Mouse (Mus musculus) embryo, embryonic 11 days (tissue): ENCODE measurements around the gene Mgea5.

Source experiments
- DNase-seq: peaks from one replicate; pipeline ENCODE4 v3.0.0-alpha.2; 2015

Gene Mgea5

DNA sequence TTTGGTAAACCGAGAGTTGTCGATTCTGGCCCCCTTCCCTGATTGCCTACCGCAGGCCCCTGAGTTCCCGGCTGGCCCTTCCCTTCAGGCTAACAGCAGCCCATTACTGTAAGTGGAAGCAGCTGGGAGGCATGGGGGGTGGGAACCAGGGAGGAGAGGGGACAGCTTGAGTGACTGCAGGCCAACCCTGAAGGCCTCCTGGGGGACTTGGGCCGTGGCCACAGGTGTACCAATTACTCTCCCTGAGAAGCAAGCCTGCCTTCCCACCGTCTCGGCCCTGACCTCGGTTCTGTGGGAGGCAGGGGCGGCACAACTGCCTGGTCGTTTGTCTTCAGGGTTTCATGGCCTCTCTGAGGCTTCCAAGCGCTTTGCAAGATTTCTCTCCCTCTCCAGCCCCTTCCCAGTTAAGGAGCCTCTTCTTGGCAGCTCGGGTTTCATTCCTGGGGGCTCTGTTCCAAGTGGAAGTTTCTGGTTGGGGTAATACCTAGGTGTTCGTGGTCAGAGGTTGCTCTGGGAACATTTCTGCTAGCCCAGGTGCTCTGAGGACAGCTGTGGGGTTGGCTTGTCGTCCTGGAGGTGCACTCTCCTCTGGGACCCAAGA lies 57.9 kb downstream of the Mgea5 start:
- peak; percentile 67 for DNase-seq

DNA sequence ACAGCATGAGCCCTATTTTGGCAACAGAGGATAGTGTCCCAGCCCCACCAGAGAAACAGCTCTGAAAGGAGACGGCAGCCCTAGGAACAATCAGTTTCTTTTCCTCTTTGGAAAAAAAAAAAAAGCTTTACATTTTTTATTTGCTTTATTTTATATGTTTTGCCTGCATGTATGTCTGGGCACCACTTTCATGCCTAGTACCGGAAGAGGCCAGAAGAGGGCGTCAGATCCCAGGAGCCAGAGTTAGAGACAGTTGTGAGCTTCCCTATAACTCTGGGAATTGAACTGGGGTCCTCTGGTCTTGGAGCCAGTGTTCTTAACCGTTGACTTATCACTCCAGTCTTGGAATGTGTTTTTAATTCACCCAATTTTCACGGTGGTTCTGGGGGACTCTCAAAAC lies 61.4 kb downstream of the Mgea5 start:
- no peak for DNase-seq

DNA sequence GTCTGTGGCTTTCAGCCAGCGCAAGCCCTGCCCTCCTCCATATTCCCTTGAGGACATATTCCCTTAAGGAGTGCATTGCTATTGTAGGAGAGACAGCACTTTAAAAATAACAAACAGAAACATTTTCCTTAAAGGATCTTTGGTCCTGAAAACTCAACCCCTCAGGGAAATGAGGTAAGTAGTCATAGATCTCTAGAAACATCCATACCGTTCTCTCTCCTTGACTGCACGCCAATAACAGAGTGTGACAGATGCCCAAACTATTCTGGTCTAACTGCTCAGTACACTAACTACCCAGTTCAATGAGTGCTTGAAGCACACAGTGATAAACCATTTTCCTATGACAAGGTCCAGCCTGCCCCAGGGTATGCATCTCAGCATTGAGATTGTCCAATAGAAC lies 65.4 kb downstream of the Mgea5 start:
- no peak for DNase-seq

DNA sequence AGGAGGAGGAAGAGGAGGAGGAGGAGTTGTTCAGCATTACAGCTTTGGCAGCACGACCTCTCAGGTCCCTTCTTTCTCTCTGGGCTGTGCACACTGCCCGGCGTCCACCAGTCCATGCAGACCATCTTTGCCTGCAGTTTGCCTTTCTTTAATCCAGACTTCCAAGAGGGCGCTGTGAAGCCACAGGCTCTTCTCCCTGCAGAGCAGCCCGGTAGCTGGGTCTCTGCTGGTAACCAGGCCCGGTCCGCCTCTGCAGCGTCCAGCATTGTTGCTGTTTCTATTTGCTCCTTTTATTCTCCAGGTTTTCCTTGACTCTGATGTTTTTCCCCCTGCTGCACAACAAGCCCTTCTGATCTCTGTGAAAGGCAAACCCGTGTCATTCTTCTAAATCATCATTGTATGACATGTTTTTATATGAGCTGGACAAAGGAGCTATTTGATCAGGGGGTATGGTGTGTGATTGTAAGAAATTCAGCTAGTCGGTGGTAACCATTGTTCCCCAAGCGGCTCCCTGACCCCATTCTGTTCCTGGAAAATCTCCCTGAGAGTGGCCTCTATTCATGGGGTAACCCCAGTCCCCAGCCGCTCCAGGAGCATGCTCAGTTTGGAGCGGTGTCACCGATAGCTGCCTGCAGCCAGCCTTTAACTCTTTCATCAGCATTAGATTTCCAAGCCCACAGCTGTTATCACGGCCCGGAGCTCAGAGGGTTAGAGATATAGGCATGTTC lies 66.0 kb downstream of the Mgea5 start:
- peak; percentile 83 for DNase-seq

DNA sequence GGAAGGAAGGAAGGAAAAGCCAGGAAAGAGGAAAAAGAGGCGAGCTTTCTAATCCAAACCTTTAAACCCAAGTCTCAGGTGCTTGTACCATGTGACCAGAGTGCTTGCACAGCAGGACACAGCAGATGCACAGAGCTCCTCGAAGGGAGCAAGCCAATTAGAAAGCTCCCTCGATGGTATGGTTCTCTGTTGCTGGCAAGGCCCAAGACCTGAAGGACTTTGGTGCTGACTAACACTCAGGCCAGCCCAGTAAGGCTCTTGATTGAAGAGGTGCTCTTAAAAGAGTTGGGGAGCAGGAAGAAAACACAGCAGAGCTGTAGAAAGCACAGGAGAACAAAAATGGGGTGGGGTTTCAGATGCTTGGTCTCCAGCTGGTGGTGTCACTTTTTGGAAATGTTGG lies 74.9 kb downstream of the Mgea5 start:
- DNase-seq: no peak
